Mouse (Mus musculus) G1E-ER4 (cell line): ENCODE results near the gene Pgrmc2. TPM values are rescaled to one million over a fixed set of nuclear protein-coding genes. Genes with fewer than 3 reads are reported as not detected.

Experiments
- GATA1 ChIP-seq: IDR thresholded peaks from one replicate; pipeline ENCODE4 v1.8.0; 2012; ENCODE audit warnings: low read length, inconsistent platforms
- polyA plus RNA-seq: library from polyadenylated mRNA; stranded (reverse); fragments of >175 nt; gene quantifications from 2 replicates; pipeline ENCODE4 v1.2.3, GENCODE M21; 2012

The Pgrmc2 gene
- polyA plus RNA-seq, 1 experiment, result 29.8 TPM

GRCm38 (mm10) chr3:41083790-41084112, 905 bp upstream of the Pgrmc2 start:
- TF ChIP-seq GATA1, result no peak

- TF ChIP-seq GATA1, result no peak
These were observed 344 bp downstream of the Pgrmc2 start for GRCm38 (mm10) chr3:41082520-41082884.

DNA sequence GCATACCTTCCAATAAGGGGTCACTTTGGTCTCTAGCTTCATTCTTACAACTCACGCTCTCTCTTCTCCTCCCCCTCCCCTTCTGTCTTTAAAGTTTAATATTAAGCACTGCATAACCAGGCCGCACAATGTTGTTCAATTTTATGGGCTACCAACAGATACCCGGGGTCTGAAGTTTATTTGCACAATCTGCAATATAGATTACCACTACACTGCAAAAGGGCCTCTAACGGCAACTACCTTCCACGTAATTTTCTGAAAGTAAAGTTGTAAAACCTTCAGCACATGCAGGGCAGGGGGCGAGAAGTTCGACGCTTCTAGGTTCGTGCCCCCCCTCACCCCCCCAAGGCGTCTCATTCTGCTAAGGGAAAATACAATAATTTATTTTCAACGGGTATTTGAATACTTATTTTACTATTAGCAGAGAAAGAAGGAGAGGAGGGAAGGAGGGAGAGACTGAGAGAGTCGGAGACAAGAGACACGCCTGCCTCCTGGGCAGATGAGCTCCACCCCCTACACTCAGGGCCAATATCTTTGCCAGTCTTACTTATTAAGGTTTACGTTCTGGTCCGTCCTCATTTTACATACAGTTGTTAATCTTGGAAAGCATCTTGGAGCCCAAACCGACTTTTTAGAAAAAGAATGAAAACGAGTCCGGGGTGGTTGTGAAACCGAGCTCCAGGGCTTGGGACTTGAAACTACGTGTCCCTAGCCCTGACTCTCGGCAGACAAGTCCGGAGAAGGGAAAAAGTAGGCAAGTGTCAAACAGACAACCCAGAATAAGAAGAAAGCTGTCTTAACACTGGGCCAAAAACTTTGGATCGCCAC, 1.2 kb downstream of the Pgrmc2 start:
- no peak for TF ChIP-seq GATA1

- TF ChIP-seq GATA1, result no peak
These were observed 2.1 kb downstream of the Pgrmc2 start for GRCm38 (mm10) chr3:41080724-41081123.

- TF ChIP-seq GATA1, result no peak
These were observed 4.2 kb downstream of the Pgrmc2 start for GRCm38 (mm10) chr3:41078673-41079072.

GRCm38 (mm10) chr3:41075376-41075775, 7.5 kb downstream of the Pgrmc2 start:
- no peak for TF ChIP-seq GATA1

DNA sequence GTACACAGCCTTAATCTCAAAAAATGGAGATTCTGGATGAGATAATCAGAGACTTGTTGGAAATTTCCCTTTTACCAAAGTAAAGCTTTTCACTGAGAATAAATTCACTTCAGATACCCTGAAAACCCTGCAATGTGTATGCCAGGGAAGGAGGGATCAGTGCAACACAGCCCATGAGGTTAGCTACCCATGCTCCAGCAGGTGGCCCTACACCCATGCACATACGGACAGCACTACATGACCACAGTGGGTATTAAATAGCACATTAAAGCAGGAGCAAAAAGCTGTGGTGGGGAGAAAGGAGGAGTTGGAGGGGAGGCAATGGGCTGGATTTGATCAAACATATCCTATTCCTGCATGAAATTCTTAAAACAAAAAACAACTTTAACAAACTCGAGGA, 12.3 kb downstream of the Pgrmc2 start:
- TF ChIP-seq GATA1, result no peak

DNA sequence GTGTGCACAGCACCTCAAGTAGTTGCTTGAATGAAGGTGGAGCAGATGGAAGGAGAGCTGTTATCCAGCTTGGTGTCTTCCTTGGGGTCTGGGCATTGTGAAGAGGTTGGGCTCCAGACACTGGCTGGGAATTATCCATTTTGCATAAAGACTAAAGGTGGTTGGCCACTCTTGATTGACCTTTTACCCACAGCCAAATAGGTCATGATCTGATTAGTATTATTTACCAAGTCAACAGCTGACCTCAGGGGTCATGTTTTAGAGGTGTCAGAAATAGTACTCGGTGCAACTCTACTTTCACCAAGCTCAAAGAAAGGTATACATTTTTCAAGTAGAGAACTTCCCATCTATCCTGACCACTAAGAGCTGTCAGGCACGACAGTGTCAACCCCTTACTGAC, 17.5 kb downstream of the Pgrmc2 start:
- TF ChIP-seq GATA1, result no peak

DNA sequence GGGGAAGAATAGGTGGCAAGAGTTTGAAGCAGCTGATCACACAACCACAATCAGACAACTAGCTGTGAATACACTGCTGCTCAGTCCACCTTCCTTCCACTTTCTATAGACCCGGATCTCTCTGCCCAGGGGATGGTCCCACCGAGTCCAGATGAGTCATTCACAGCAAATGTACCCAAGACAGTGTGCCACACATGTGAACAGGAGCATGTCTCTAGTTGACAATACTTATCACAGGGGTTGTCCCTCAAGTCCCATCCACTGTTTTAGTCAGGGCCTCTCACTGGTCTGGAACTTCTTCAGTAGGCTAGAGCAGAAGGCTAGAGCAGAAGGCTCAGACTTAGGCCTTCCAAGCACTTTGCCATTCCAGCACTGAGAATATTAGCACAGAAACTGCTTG, 20.1 kb downstream of the Pgrmc2 start:
- TF ChIP-seq GATA1, result no peak

DNA sequence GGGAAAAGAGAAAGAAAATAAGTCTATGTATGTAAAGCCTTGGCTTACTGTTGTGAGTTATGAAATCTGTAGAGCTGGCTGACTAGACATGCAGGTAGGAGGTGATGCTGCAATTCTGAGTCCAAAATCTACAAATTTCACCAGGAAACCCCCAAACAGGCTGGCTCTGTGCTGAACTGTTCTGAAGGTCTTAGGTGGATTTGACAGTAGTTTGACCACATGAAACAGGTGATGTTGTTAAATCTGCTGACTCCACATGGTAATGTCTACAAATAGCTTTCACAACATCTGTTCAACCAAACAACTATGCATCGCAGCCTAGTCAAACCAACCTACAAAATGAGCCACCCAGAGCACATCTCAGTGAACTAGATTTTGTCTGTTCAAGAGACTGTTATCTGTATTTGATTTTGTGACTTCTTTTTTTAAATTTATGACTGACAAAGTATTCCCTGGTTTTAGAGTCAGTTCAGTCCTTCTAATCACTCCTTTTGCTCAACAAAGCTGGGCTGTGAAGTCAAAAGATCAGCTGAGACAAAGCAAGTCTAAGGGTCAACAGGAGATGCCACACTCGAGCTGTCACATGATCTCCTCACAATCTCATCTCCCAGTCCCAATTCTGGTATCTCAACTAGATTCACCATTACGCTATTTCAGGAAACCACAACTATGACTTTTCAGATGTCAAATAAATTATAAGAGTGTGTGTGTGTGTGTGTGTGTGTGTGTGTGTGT, 20.8 kb downstream of the Pgrmc2 start:
- no peak for TF ChIP-seq GATA1

GRCm38 (mm10) chr3:41059249-41059648, 23.6 kb downstream of the Pgrmc2 start:
- TF ChIP-seq GATA1, result no peak

- TF ChIP-seq GATA1, result no peak
These were observed 24.5 kb downstream of the Pgrmc2 start for GRCm38 (mm10) chr3:41058395-41058794.

DNA sequence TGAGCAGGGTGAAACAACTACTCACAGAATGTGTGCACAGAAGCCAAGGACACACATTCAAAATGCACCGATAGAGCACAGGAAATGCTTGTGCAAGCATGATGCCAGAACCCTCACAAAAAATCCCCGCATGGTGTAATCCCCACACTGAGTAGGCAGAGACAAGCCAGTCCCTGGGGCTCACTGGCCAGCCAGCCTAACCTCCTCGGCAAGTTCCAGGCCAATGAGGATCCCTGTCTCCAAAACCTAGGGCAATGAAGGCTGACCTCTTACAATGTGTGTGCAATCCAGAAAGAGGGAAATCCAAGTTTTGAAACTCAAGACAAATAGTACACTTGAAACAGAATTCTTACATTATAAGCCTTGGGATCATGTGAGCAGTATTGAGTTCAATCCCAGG, 29.5 kb downstream of the Pgrmc2 start:
- TF ChIP-seq GATA1, result no peak

DNA sequence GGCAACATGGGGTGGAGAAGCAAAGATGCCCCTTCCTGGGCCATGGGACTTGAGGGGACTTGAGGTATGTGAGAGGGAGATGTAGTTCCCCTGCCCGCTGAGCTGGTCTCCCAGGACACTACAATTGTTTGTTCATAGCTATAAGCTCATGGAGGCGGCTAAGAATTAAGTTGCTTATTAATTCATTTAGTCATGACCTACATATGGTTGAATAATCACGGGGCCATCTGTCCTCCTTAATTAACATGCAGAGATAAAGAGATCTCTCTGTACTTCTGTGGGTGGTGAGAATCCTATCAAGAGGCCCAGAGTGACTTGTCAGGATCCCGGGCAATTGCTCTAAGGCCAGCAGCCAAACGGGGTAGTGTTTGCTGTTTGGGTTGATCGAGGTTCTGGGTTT, 35.0 kb downstream of the Pgrmc2 start:
- no peak for TF ChIP-seq GATA1

DNA sequence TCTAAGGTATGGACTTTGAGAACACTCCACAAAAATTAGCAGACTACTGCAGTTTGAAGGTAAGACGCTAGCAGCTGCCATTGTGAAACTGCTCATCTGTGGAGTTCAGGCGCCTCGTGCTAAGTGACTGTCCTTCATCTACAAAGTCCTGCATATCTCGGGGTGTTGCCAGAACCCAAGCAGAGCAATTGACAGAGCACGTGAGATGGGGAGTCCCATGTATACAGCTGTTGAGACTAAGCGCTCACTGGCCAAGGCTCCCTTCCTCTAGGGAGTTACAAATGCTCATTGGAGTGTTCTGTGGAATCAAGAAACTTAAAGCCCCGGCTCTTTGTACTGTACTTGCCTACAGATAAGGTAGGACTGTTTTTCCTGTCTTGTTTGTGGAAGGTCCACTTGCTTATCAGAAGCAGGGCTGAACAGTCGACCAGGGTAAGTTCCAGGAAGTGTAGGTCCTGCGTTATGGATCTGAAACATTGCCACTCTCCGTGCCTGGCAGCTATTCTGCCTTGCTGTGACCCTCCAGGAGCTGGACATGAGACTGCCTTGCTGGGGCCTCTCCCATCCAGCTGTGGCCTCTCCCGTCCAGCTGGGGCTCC, 39.0 kb downstream of the Pgrmc2 start:
- TF ChIP-seq GATA1, result no peak

DNA sequence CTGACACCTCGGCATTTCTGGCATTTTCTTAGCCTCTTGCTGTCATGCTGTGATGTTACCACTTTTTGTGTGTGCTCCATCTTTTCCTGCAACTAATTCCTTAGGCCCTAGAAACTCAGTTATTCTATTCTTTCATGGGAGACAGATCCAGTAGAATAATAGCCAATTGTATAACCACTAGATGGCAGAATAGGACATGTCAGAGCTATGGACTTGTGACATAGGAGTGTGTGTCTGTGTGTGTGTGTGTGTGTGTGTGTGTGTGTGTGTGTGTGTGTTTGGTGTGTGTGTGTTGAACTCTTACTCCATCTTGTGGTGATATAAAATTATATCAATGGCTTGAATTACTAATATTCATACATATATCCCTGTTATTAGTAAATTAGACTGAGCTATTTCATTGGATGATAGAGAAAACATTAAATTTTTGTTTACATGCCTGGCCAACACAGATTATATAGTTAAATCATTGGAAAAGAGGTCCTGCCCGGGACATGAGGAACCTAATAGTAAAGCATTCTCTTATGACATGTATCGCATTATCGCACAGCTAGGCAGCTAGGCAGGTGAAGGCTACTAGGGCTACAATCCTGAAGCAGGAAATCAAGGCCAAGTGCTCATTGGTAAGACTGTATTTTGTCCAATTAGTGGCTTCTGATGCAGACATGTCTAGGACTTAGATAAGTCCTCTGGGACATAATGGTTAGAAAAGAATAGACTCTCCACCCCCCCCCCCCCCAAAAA, 40.5 kb downstream of the Pgrmc2 start:
- no peak for TF ChIP-seq GATA1

DNA sequence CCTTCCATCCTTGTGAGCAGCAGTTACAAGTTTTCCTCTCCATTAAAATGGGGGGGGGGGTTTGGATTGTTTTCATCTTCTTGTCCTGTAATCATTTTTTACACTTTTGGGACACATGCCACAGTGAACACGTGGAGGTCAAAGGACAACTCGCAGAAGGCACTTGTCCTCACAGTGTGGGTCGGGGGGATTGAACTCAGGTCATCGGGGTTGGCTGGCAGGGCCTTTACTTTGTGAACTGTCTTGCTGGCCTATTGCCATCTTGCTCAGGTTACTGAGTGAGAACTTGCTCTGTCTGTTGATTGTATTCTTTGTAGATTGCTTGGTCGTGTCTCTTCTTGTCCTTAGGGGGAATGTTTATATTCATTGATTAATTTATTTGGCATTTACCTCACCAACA, 41.6 kb downstream of the Pgrmc2 start:
- no peak for TF ChIP-seq GATA1
